Comparison of ENCODE assay signal across 30 mouse cellular contexts in the genomic region with DNA sequence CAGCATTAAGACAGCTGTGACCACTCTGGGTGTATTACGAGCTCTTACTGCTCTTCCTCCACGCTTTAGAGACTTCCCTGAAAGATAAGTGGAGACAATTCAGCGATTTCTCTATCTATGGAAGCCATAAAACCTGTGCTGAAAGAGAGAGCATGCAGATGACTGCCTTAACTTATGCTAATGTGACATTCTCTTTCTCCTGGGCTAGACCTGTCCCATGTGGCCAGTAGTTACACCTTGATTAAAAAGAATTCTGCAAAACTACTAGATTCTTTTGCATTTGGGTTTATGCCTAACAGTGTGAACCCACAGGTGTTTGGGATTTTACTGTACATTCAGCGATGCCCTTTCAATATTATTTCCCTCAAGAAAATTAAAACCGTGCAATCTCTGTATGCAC.
"Had no signal": no experiment of that assay in that cellular context is flagged by ENCODE, and none has a peak within 500 bp of the region (broad histone marks: within the 10 kb centered on the region; RNA-seq: fewer than 3 reads in every experiment).

No protein-coding gene starts in this region.

- DNase-seq: layer of hippocampus, postnatal 36 days; left cerebral cortex, postnatal 4 days; liver; liver, embryonic 13.5 days; liver, postnatal 0 days; lung, adult 2 months; lung, embryonic 14.5 days; lung, postnatal 10 days; lung, postnatal 14 days; lung, postnatal 36 days; lung, postnatal 4 days; midbrain, embryonic 14.5 days had no signal

- H3K36me3 ChIP-seq: limb, embryonic 10.5 days; limb, embryonic 12.5 days; limb, embryonic 13.5 days; limb, embryonic 15.5 days; liver, embryonic 12.5 days; liver, embryonic 13.5 days; liver, embryonic 15.5 days; lung, embryonic 15.5 days; midbrain, embryonic 10.5 days; midbrain, embryonic 12.5 days; midbrain, embryonic 13.5 days; midbrain, embryonic 15.5 days had no signal

- H3K27me3 ChIP-seq: limb, embryonic 12.5 days; limb, embryonic 13.5 days; limb, embryonic 15.5 days; liver, embryonic 12.5 days; liver, embryonic 13.5 days; liver, embryonic 15.5 days; lung, embryonic 15.5 days; megakaryocyte, embryonic 14.5 days; midbrain, embryonic 12.5 days; midbrain, embryonic 13.5 days; midbrain, embryonic 15.5 days had no signal

- H3K9me3 ChIP-seq: limb, embryonic 10.5 days; limb, embryonic 12.5 days; limb, embryonic 13.5 days; limb, embryonic 15.5 days; liver, embryonic 12.5 days; liver, embryonic 13.5 days; liver, embryonic 15.5 days; lung, embryonic 15.5 days; megakaryocyte, embryonic 14.5 days; midbrain, embryonic 10.5 days; midbrain, embryonic 12.5 days; midbrain, embryonic 13.5 days; midbrain, embryonic 15.5 days had no signal

- H3K9ac ChIP-seq: limb, embryonic 12.5 days; limb, embryonic 13.5 days; limb, embryonic 15.5 days; liver, embryonic 12.5 days; liver, embryonic 13.5 days; liver, embryonic 14.5 days; liver, embryonic 15.5 days; liver, postnatal 0 days; lung, embryonic 14.5 days; lung, embryonic 15.5 days; midbrain, embryonic 12.5 days; midbrain, embryonic 13.5 days; midbrain, embryonic 15.5 days had no signal

- H3K4me3 ChIP-seq: left cerebral cortex, adult 2 months; limb, embryonic 10.5 days; limb, embryonic 12.5 days; limb, embryonic 13.5 days; limb, embryonic 15.5 days; liver, embryonic 12.5 days; liver, embryonic 13.5 days; liver, embryonic 15.5 days; lung, embryonic 15.5 days; megakaryocyte, embryonic 14.5 days; midbrain, embryonic 10.5 days; midbrain, embryonic 12.5 days; midbrain, embryonic 13.5 days; midbrain, embryonic 15.5 days; myocyte had no signal

- H3K4me2 ChIP-seq: limb, embryonic 12.5 days; limb, embryonic 13.5 days; limb, embryonic 15.5 days; liver, embryonic 11.5 days; liver, embryonic 12.5 days; liver, embryonic 13.5 days; liver, embryonic 15.5 days; lung, embryonic 14.5 days; lung, embryonic 15.5 days; midbrain, embryonic 12.5 days; midbrain, embryonic 13.5 days; midbrain, embryonic 15.5 days had no signal

- ATAC-seq: liver, embryonic 12.5 days; liver, postnatal 0 days; lung, postnatal 0 days; midbrain, embryonic 13.5 days; midbrain, embryonic 15.5 days had no signal

- H3K27ac ChIP-seq: left cerebral cortex, adult 2 months; limb, embryonic 10.5 days; limb, embryonic 12.5 days; limb, embryonic 13.5 days; limb, embryonic 15.5 days; liver, embryonic 12.5 days; liver, embryonic 13.5 days; liver, embryonic 14.5 days; liver, embryonic 15.5 days; lung, embryonic 15.5 days; macrophage; midbrain, embryonic 10.5 days; midbrain, embryonic 12.5 days; midbrain, embryonic 13.5 days; midbrain, embryonic 15.5 days had no signal

- H3K4me1 ChIP-seq: limb, embryonic 10.5 days; limb, embryonic 12.5 days; limb, embryonic 13.5 days; limb, embryonic 15.5 days; liver, embryonic 12.5 days; liver, embryonic 13.5 days; liver, embryonic 15.5 days; lung, embryonic 15.5 days; megakaryocyte, embryonic 14.5 days; midbrain, embryonic 10.5 days; midbrain, embryonic 12.5 days; midbrain, embryonic 13.5 days had no signal
